Mouse (Mus musculus) olfactory bulb, adult 2 months (tissue): Measurements from ENCODE around the gene Mars2.

ENCODE experiments used
- CTCF ChIP-seq: fragments of 200-500 bp; IDR thresholded peaks from 2 replicates; pipeline ENCODE4 v1.5.1; 2012; ENCODE audit warnings: low read depth, mild to moderate bottlenecking, low read length, moderate library complexity; ENCODE audit not compliant: insufficient read depth
- POLR2A ChIP-seq: fragments of 200-500 bp; IDR thresholded peaks from 2 replicates; pipeline ENCODE4 v1.6.1; 2012; ENCODE audit warnings: mild to moderate bottlenecking, low read depth, low read length, moderate library complexity; ENCODE audit not compliant: insufficient read depth

- no peak for TF ChIP-seq CTCF
- no peak for TF ChIP-seq POLR2A
These were observed 42.0 kb upstream of the Mars2 start for GRCm38 (mm10) chr1:55195021-55195420.
